Mouse (Mus musculus) small intestine, adult 2 months (tissue): ENCODE results near the gene Arid5b. TPM values are rescaled to one million over a fixed set of nuclear protein-coding genes. Genes with fewer than 3 reads are reported as not detected.

Source experiments
- H3K27ac ChIP-seq: fragments of 200-500 bp; 2 replicates; pipeline ENCODE4 v1.5.1; 2012; ENCODE audit warnings: low read depth, low read length, control low read depth, inconsistent platforms; ENCODE audit not compliant: insufficient read depth
- H3K27me3 ChIP-seq: fragments of 200-500 bp; 2 replicates; pipeline ENCODE4 v1.6.1; 2012; ENCODE audit warnings: mild to moderate bottlenecking, moderate library complexity, low read length, inconsistent platforms; ENCODE audit not compliant: control insufficient read depth, insufficient read depth
- H3K36me3 ChIP-seq: fragments of 200-500 bp; 2 replicates; pipeline ENCODE4 v1.6.1; 2012; ENCODE audit warnings: mild to moderate bottlenecking, low read length, control low read depth, inconsistent platforms; ENCODE audit not compliant: control insufficient read depth, insufficient read depth
- H3K4me1 ChIP-seq: fragments of 200-500 bp; 2 replicates; pipeline ENCODE4 v1.6.1; 2012; ENCODE audit warnings: low read length, inconsistent platforms, mixed read lengths; ENCODE audit not compliant: control insufficient read depth, insufficient read depth, insufficient read length
- H3K4me3 ChIP-seq: fragments of 200-500 bp; 2 replicates; pipeline ENCODE4 v1.5.1; 2012; ENCODE audit warnings: low read depth, mild to moderate bottlenecking, control low read depth, inconsistent platforms, low read length, moderate library complexity
- CTCF ChIP-seq: fragments of 200-500 bp; IDR thresholded peaks from 2 replicates; pipeline ENCODE4 v1.5.1; 2012; ENCODE audit warnings: low read depth, mild to moderate bottlenecking, control low read depth, inconsistent platforms, low read length, moderate library complexity, mixed read lengths; ENCODE audit not compliant: insufficient replicate concordance, insufficient read length; ENCODE audit errors: extremely low read depth
- POLR2A ChIP-seq: fragments of 200-500 bp; IDR thresholded peaks from 2 replicates; pipeline ENCODE4 v1.6.1; 2012; ENCODE audit warnings: low read depth, mild to moderate bottlenecking, control low read depth, inconsistent platforms, low read length, moderate library complexity
- WGBS: fragments of 180-500 bp; shearing (Covaris S2); methylation state at CpG from one replicate; pipeline ENCODE4 v1.1.7; 2018; 5-methylcytosine and 5-hydroxymethylcytosine counted together
- polyA plus RNA-seq: library from polyadenylated mRNA; depleted of rRNA; stranded (reverse); fragments of >200 nt; gene quantifications from 2 replicates; pipeline ENCODE4 v1.2.3, GENCODE M21; 2012

Arid5b gene
- polyA plus RNA-seq, 1 experiment = 3.3 TPM

DNA sequence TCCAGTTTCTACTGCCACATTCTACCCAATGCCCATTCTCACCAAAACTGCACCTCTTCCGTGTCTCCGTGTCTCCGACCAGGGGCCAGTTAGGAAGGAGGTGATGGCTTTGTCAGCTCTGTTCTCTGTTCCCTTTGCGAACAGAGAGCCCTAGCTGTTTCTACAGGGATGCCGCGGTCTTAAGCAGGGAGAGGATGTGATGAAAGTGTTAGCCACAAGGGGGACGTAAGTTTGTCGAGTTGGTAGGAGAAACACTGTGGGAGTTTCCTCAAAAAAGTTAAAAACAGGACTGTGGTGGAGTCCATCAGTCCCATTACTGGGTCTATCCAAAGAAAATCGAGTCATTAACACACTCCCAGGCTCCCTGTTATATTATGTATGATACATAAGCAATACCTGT is 106.6 kb downstream of the Arid5b start:
- peaks cover 13% of the 10 kb centered on the region; the same call in 1 of the 2 replicates for H3K4me1 ChIP-seq
- H3K36me3 ChIP-seq = no peaks in the 10 kb centered on the region
- no peak overlapping the region for H3K4me3 ChIP-seq
- WGBS = 82% methylated on average over 9 of the region's 9 CpGs
- TF ChIP-seq CTCF (no peak), POLR2A (no peak)
- no peaks in the 10 kb centered on the region for H3K27me3 ChIP-seq
- H3K27ac ChIP-seq = no peak overlapping the region

DNA sequence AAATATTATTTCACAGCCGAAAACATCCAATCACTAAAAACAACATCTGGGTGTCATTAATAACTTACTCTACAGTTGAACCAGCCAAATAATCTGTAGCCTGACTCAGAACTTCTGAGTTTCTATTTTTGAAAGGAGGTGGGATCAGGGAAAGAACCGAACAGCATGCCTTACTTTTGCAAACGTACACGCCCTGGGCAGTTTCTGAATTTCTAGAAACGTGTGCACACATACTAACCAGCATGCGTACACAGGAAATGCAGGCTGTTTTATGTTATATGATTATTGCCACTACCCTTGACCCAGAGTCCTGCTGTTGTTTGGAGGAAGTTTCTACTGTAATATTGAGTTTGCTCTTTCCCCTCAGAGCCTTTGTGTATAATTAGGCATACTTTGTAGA is 109.9 kb downstream of the Arid5b start:
- no peaks in the 10 kb centered on the region for H3K36me3 ChIP-seq
- no peak overlapping the region for H3K4me3 ChIP-seq
- H3K27ac ChIP-seq = no peak overlapping the region
- no peaks in the 10 kb centered on the region for H3K27me3 ChIP-seq
- peaks cover 18% of the 10 kb centered on the region; the same call in 1 of the 2 replicates for H3K4me1 ChIP-seq
- 24% methylated on average over 6 of the region's 6 CpGs for WGBS
- TF ChIP-seq CTCF (no peak), POLR2A (no peak)

DNA sequence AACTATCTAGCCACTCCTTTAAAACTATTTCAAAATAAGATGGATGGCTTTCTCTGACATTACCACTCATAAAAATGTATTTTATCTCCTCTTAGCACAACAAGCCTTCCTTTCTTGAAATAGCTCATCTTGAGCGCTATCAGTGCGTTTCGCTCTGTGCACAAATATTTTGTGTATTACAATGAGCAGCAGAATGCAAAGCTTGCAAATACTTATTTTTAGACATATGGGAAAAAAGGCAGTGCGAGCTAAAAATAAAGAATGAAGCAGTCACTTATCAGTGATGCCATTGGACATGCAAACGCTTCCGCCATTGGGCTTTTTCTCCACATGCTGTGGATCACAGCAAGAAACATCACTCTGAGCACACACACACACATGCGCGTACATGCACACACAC is 110.4 kb downstream of the Arid5b start:
- Histone ChIP-seq H3K4me1 (peaks cover 18% of the 10 kb centered on the region; the same call in 1 of the 2 replicates), H3K27ac (no peak overlapping the region), H3K4me3 (no peak overlapping the region), H3K36me3 (no peaks in the 10 kb centered on the region), H3K27me3 (no peaks in the 10 kb centered on the region)
- WGBS = 85% methylated on average over 8 of the region's 8 CpGs
- no peak for TF ChIP-seq POLR2A
- TF ChIP-seq CTCF = no peak

DNA sequence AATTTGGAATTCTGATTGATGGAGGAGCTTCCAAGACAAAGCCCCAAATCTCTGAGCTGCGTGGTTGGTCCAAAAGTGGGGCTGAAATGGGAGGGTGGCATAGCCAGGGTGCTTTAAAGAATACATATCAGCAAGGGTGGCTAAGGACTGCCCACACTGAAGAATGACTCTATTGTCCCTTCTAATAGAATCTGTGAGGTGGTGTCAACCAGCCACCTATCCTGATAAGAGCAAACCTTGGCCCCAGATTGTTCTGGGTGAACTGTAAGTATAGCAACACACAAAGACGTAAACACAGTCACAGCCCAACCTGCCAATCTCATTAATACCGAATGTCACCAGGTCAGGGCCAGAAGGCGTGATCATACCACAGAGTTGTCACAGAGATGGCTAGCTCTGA is 111.4 kb downstream of the Arid5b start:
- H3K4me3 ChIP-seq = no peak overlapping the region
- WGBS = 28% methylated on average over 4 of the region's 4 CpGs
- peak overlapping the region; percentile 25; the same call in 1 of the 2 replicates for H3K27ac ChIP-seq
- peaks cover 18% of the 10 kb centered on the region; the same call in 1 of the 2 replicates for H3K4me1 ChIP-seq
- H3K36me3 ChIP-seq = 0 out of 2 replicates have a peak, but pooled peaks cover 3% of the 10 kb centered on the region
- TF ChIP-seq CTCF = no peak
- TF ChIP-seq POLR2A = no peak
- no peaks in the 10 kb centered on the region for H3K27me3 ChIP-seq

DNA sequence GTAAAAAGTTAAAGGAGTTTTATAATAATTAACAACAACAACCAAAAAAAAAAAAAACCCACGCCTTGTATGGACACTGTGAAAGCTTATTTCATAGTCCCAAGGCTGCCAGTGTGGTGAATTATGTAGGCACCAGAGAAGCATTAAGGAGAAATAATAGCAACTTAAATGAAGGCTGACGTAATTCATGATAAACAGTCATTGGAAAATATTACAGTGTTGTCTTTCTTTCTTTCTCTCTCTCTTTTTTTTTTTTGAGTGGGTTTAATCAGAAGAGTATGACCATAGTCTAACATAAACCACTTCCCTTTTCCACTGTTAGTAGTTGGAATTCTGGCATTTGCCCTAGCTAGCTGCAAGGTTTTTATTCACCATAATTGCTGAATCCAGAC is 111.8 kb downstream of the Arid5b start:
- Histone ChIP-seq H3K4me1 (peaks cover 18% of the 10 kb centered on the region; the same call in 1 of the 2 replicates), H3K36me3 (0 out of 2 replicates have a peak, but pooled peaks cover 3% of the 10 kb centered on the region), H3K27me3 (no peaks in the 10 kb centered on the region), H3K4me3 (no peak overlapping the region), H3K27ac (no peak overlapping the region)
- TF ChIP-seq POLR2A (no peak), CTCF (no peak)
- WGBS = 60% methylated on average over 2 of the region's 2 CpGs

DNA sequence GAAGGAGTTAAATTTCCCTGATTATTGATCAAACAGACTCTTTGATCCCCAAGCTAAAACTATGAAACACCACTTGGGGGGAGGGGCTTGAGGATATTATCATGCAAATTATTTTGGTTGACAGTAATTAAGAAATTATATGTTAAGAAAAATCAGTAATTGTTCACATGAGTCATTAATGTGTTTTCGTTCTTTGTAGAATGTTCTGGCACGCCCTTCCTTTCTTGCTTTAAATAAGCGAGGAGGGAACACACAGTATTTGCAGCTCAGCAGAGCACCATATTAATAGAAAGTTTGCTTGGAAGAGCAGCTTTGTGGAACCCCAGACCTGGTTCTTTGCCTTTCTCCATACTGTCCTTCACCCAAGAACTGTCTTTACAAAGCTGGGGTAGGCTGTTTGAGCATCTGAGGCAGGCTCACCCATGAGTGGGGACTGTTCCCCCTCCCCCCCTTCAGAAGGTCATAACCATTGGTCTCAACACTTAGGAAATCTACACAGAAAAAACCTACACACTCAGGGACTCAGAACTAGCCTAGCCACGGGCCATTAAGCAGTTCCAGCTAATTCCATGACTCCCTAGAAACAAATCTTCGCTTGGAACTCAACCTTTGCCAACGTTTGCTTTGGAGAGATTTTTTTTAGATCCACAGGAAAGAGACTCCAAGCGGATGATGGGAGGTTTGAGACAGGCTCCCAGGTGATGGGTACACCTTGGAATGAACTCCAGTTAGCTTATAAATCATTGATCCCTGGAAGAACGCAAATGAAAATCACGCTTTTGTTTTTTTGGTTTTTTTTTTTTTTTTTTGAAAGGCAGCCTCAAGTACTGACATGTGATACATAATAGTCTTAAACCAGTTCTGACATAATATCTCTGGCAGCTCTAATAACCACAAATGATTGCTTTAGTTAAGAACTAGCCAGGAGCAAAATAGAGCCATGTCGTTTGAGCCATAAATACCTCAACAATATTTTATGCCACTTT is 112.5 kb downstream of the Arid5b start:
- WGBS = 38% methylated on average over 10 of the region's 10 CpGs

DNA sequence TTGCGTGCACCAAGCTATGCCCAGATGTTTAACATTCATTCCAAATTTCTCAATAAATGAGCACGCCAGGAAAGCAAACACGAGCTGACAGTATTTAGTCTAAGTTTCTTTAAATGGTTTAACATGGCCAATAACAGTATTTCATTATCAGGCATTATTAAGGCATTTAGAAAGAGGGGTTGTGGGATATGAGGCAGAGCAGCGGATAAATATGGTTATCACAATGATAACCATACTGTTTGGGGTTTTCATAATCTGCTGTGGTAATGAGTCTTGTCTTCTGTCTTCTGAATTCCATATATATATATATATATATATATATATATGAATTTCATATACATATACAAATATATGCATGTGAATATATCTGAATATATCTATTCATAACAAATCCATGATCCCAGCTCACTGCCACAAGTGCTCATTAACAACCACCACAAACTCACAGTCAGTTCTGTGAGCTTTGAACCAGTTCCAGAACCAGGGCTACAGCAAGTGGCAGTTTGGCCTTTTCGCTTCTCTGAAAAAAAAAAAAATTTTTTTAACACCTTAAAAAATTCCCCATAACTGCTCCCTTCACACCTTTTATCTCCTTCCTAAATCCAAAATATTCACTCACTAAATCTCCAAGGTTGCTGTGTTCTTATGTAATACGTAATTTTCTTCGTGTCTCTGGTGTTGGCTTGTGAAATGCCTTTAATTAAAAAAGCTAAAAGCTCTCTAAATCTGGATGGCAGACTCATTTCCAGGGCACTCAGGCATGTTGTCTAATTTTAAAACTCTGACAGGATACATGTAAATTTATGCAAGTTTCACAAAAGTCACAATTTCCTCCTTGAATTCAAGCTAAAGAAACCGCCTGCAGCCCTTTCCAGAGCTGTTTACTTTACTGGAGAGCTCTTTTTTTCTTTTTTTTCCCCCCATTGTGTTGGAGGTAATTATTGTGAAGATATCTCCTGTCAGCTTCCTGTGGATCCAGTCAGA is 113.5 kb downstream of the Arid5b start:
- no peak overlapping the region for H3K27ac ChIP-seq

More for the DNA sequence above, 112.5 kb downstream of the Arid5b start:
- Histone ChIP-seq H3K4me1 (peaks cover 18% of the 10 kb centered on the region; the same call in 1 of the 2 replicates), H3K36me3 (peaks cover 4% of the 10 kb centered on the region; the same call in 1 of the 2 replicates), H3K27ac (peak overlapping the region; percentile 33), H3K4me3 (no peak overlapping the region), H3K27me3 (no peaks in the 10 kb centered on the region)
- TF ChIP-seq POLR2A (no peak), CTCF (no peak)

More for the DNA sequence above, 113.5 kb downstream of the Arid5b start:
- WGBS = 77% methylated on average over 8 of the region's 8 CpGs
- H3K27me3 ChIP-seq = no peaks in the 10 kb centered on the region
- peaks cover 4% of the 10 kb centered on the region; the same call in 1 of the 2 replicates for H3K36me3 ChIP-seq
- no peak overlapping the region for H3K4me3 ChIP-seq
- H3K4me1 ChIP-seq = peaks cover 21% of the 10 kb centered on the region; the same call in 1 of the 2 replicates
- TF ChIP-seq POLR2A (no peak), CTCF (no peak)
